Comparison of ENCODE assay signal across 8 mouse cellular contexts in genomic region chr7:141562421-141562851, GRCm38 (mm10). TPM values are rescaled to one million over a fixed set of nuclear protein-coding genes. Genes with fewer than 3 reads are reported as not detected.
DNase-seq lines count a peak whose midpoint lies in the region; ATAC-seq and TF ChIP-seq lines count a peak whose summit lies in the region.

No protein-coding gene starts in this region.

- no peaks in the 10 kb centered on the region for H3K27me3 ChIP-seq in heart, embryonic 15.5 days
- no peaks in the 10 kb centered on the region for H3K27me3 ChIP-seq in liver, embryonic 16.5 days (ENCODE audit: control insufficient read depth, insufficient read depth, low read depth, low read length)

- H3K9ac ChIP-seq in heart, embryonic 15.5 days, result peak overlapping the region; percentile 99
- peak overlapping the region; percentile 99 for H3K9ac ChIP-seq in liver, embryonic 16.5 days (ENCODE audit: low read depth, low read length)

- H3K4me2 ChIP-seq in heart, embryonic 15.5 days, result peak overlapping the region; percentile 86
- H3K4me2 ChIP-seq in liver, embryonic 16.5 days (ENCODE audit: low read depth, low read length), result peak overlapping the region; percentile 75

- H3K4me1 ChIP-seq in bone marrow, adult 2 months (ENCODE audit: control insufficient read depth, insufficient read depth, low read length), result peaks cover 17% of the 10 kb centered on the region
- H3K4me1 ChIP-seq in heart, embryonic 15.5 days (replicated peaks), result peaks cover 32% of the 10 kb centered on the region
- peaks cover 77% of the 10 kb centered on the region for H3K4me1 ChIP-seq in liver, embryonic 16.5 days (ENCODE audit: control insufficient read depth, low read depth, low read length)

- H3K4me3 ChIP-seq in bone marrow, adult 2 months (replicated peaks; ENCODE audit: control insufficient read depth, low read depth, low read length), result peak overlapping the region; percentile 77
- H3K4me3 ChIP-seq in heart, embryonic 15.5 days, result peak overlapping the region; percentile 99
- peak overlapping the region; percentile 82 for H3K4me3 ChIP-seq in liver, embryonic 16.5 days (ENCODE audit: low read depth, low read length)

- no peaks in the 10 kb centered on the region for H3K9me3 ChIP-seq in heart, embryonic 15.5 days (replicated peaks)
- no peaks in the 10 kb centered on the region for H3K9me3 ChIP-seq in liver, embryonic 16.5 days (replicated peaks; ENCODE audit: control insufficient read depth, low read length)

- TF ChIP-seq CTCF in bone marrow, adult 2 months (IDR thresholded peaks at IDR 0.05; ENCODE audit: control insufficient read depth, insufficient read depth, low read length), result no peak

- DNase-seq in left cerebral cortex, postnatal 4 days, result peak; percentile 29
- no peak for DNase-seq in left cerebral cortex, postnatal 14 days (ENCODE audit: low spot score in 2 of 2)
- DNase-seq in frontal cortex, postnatal 36 days (ENCODE audit: low spot score in 2 of 2), result no peak
- DNase-seq in kidney, adult 11 months, result no peak
- DNase-seq in layer of hippocampus, adult 9-11 months, result no peak

- TF ChIP-seq POLR2A in bone marrow, adult 2 months (IDR thresholded peaks at IDR 0.05; ENCODE audit: borderline replicate concordance, control insufficient read depth, low read depth, low read length), result no peak

- peak; percentile 20 for ATAC-seq in heart, embryonic 15.5 days (replicated peaks; ENCODE audit: insufficient number of reproducible peaks, insufficient read depth, low FRiP score, low read depth)
- no peak for ATAC-seq in liver, embryonic 16.5 days (ENCODE audit: low read depth)

- intact Hi-C loops in left cerebral cortex, postnatal 4 days (cut with DNase I), result no loop called here
- intact Hi-C loops in left cerebral cortex, postnatal 14 days (cut with DNase I), result loop anchor here (1.0 kb wide), 1 partner anchor 46 kb away; no protein-coding TSS in a partner anchor

- 1% methylated on average over 33 of the region's 33 CpGs for WGBS in bone marrow, adult 2 months
- under 1% methylated on average over 33 of the region's 33 CpGs for WGBS in heart, embryonic 15.5 days
- under 1% methylated on average over 33 of the region's 33 CpGs for WGBS in liver, embryonic 16.5 days (ENCODE audit: insufficient replicate concordance)

- no peaks in the 10 kb centered on the region for H3K36me3 ChIP-seq in heart, embryonic 15.5 days
- peaks cover 7% of the 10 kb centered on the region for H3K36me3 ChIP-seq in liver, embryonic 16.5 days (ENCODE audit: control insufficient read depth, insufficient read depth)

- H3K27ac ChIP-seq in bone marrow, adult 2 months (ENCODE audit: control insufficient read depth, insufficient read depth, low read depth, low read length, poor library complexity), result peak overlapping the region; percentile 63
- H3K27ac ChIP-seq in heart, embryonic 15.5 days, result peak overlapping the region; percentile 86
- peak overlapping the region; percentile 93 for H3K27ac ChIP-seq in liver, embryonic 16.5 days (ENCODE audit: low read length)

RNA-seq across cellular contexts. Expression of gene Ap2a2, which starts 0.5 kb away (rescaled TPM):
- total RNA-seq in left cerebral cortex, postnatal 4 days (2021), result 100 to 1,000 TPM; 216 to 228 TPM
- 100 to 1,000 TPM; 230 to 231 TPM for total RNA-seq in left cerebral cortex, postnatal 14 days (2021)
- 38.8 and 59.9 TPM in 2 replicates for polyA plus RNA-seq in bone marrow, adult 2 months (2011; ENCODE audit: insufficient read depth, insufficient read length, low replicate concordance, missing spikeins)
- 43.6 and 59.0 TPM in 2 replicates for polyA plus RNA-seq in heart, embryonic 15.5 days (2015; fragmentation: Nextera tagmentation; extraction: Ambion mirVana)
- polyA plus RNA-seq in liver, embryonic 16.5 days (2015; fragmentation: Nextera tagmentation; extraction: Ambion mirVana), result 66.7 and 70.7 TPM in 2 replicates

RNA-seq across cellular contexts. Expression of gene Chid1, which starts 22.8 kb away (rescaled TPM):
- 10 to 100 TPM; 48.7 to 55.4 TPM for total RNA-seq in left cerebral cortex, postnatal 4 days (2021)
- 10 to 100 TPM; 72.0 to 73.5 TPM for total RNA-seq in left cerebral cortex, postnatal 14 days (2021)
- polyA plus RNA-seq in bone marrow, adult 2 months (2011; ENCODE audit: insufficient read depth, insufficient read length, low replicate concordance, missing spikeins), result 5.5 and 10.9 TPM in 2 replicates
- 27.2 and 38.7 TPM in 2 replicates for polyA plus RNA-seq in heart, embryonic 15.5 days (2015; fragmentation: Nextera tagmentation; extraction: Ambion mirVana)
- polyA plus RNA-seq in liver, embryonic 16.5 days (2015; fragmentation: Nextera tagmentation; extraction: Ambion mirVana), result 25.3 and 26.6 TPM in 2 replicates
